Mouse (Mus musculus): ENCODE data around the gene Epb41l5.
A peak's percentile ranks its signal among the peaks of the same experiment; 100 is the strongest.

The Epb41l5 gene

GRCm38 (mm10) chr1:119596954-119597480, 51.8 kb downstream of the Epb41l5 start:
- no peak for DNase-seq

DNA sequence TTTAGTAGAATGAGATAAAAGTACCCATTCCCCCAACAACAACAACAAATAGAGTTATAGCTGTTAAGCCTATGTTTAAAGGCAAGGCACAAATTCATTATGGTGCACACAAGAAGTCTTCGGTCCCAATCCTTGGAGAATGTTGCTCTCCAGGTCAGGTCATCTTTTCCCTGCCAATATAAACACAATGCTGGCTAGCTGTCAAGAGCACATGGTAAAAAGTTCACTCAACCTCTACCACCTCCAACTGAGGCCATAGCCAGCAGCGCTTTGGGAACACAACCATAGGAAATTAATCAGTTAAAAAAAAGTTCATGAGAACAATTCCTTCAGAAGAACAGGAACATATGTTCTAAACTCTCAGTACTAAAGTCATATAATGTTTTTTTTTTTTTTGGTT, 58.8 kb downstream of the Epb41l5 start:
- no peak for DNase-seq

- no peak for DNase-seq
Measured at GRCm38 (mm10) chr1:119584974-119585373, 63.8 kb downstream of the Epb41l5 start.

GRCm38 (mm10) chr1:119570134-119570533, 78.7 kb downstream of the Epb41l5 start:
- no peak for DNase-seq

- DNase-seq, result no peak
Measured at GRCm38 (mm10) chr1:119565531-119565930, 83.3 kb downstream of the Epb41l5 start.

DNA sequence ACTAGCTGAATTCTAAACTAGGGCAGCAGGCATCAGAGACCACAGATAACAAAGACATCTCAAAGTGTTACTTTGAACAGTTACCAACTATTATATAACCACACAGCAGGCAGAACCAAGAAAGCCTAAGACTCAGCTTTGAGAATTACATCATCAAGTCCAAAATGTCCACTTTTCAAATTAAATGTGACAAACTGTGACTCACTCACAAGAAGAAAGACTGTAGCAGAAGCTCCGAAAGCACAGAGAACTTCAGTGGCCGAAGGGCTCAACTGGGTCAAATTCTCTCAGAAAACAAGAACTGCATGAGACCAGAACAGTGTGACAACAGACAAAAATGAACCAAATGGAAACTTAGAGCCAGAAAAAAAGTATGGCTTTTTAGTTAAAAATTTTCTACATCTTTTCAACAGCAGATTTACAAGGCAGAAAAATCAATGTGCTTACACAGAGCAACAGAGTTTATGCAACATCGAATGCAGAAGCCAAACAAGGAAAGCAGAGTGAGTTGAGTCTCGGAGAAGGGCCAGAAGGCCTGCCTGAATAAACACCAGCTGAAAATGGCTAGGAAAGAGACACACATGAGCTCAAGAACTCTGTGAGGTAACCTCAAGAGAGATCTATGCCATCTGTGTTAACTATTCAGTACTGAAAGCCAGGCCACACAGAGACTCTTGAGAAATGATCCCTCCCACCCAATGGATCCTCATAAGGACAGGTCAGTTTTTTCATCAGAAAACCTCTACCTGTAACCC, 91.0 kb downstream of the Epb41l5 start:
- no peak for DNase-seq

DNA sequence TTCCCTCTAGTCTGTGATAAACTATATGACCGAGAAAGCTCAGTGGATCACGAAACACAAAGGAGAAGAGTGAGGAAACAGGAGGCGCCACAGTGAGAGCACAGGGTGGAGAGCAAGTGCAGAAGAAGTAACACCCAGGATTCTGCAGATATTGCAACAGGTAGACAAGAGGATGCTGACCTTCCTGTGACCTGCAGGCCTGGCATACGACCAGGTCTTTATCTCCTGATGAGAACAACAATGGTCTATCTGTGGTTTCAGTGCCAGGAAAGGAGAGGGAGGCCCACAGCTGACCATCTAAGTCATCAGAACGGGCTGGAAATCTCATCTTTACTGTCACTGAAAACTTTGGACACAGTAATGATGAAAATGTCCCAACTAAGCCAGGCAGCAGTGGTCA, 93.1 kb downstream of the Epb41l5 start:
- no peak for DNase-seq

DNA sequence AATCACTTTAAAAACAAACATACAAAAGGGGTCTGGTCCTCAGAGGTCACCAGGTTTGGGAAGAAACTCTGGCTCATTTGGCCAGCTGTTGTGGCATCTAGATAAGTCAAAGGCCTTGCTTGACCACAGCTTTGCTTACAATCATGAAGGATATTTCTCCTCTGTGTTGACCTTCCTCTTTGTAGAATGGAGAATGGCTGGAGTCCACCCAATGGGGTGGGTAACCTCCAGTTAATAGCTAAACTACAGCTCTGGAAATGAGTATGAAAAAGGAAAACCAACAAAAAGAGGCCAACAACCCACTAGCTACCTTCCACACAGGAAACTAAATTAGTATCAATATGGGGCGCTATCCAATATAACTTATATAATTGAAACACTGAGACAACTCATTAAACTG, 97.1 kb downstream of the Epb41l5 start:
- DNase-seq, result no peak

DNA sequence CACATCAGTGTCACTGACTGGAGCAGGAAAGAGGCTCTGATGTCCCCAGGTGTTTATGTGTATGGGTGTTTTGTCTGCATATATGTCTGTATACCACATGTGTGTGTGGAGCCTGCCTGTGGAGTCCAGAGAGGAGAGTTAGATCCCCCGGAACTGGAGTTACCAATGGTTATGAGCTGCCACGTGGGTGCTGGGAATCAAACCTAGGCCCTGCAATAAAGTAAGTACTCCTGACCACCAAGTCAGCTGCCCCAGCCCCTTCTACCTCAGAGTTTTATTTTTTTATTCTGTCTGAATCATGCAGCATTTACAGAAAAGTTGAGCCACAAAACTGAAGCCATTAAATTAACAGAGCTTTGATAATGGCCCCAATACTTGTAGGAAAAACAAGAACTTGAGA, 98.7 kb downstream of the Epb41l5 start:
- no peak for DNase-seq

GRCm38 (mm10) chr1:119549327-119549689, 99.5 kb downstream of the Epb41l5 start:
- DNase-seq, result no peak

GRCm38 (mm10) chr1:119548668-119549326, 100.0 kb downstream of the Epb41l5 start:
- DNase-seq, result peak; percentile 90 to 95

DNA sequence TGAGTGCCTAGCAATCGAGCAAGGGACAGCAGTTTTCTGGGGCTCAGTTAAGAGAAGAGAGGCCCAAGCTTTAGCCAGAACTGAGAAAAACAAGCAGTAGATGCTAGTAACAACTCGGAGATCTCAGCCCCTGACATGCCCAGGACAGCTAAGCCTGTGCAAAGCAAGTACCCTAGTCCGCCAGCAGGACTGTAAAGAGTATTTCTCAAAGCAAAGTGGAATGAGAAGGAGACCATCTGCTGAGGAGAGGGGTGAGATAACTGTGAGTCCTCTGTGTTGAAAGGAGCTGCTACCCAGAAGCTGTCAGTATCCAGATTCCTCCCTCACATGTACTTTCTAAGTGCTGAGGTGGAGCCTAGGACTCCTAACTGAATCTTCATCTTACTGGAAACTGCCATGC, 102.3 kb downstream of the Epb41l5 start:
- DNase-seq, result no peak

DNA sequence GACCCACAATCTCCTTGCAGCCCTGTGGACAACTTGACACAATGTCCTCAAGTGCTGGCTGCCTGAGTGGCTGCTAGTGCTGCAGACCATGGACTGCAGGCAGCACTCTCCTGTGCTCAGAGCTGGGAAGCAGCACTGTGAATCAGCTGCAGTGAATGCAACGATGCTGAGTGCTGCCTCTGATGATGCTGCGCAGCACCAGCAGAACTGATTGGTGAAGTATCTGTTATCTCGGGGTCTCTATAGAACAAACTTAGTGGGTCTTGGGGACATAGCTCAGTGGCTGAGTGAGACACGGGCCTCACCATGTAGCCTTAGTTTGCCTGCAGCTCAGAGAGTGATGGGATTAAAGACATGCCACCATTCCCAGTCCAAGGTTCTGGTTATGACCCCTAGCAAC, 103.1 kb downstream of the Epb41l5 start:
- DNase-seq, result no peak

- DNase-seq, result no peak
Measured at GRCm38 (mm10) chr1:119545164-119545563, 103.6 kb downstream of the Epb41l5 start.

GRCm38 (mm10) chr1:119544611-119545155, 104.1 kb downstream of the Epb41l5 start:
- no peak for DNase-seq

DNA sequence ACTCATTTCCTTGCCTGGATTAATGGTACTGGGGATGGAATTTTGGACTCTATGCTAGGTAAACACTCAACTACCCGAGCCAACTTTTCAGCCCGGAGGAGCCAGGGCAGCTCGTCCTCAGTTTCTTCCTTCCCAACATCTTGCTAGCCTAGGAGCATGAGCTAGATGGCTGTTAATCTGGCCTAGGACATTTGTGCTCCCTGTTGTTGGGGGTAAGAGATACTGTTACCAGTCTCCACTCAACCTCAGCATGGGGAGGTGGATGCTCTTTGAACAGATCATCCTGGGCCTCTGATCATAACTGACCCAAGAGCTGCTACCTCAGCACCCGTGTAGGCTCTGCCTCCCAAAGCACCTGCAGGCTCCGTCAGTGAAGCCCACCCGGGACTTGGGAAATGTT, 105.5 kb downstream of the Epb41l5 start:
- DNase-seq, result no peak

- DNase-seq, result no peak
Measured at GRCm38 (mm10) chr1:119541570-119541969, 107.2 kb downstream of the Epb41l5 start.

GRCm38 (mm10) chr1:119540836-119541557, 107.8 kb downstream of the Epb41l5 start:
- DNase-seq, result no peak

- DNase-seq, result no peak
Measured at GRCm38 (mm10) chr1:119539252-119539651, 109.5 kb downstream of the Epb41l5 start.

- DNase-seq, result no peak
Measured at GRCm38 (mm10) chr1:119537651-119538050, 111.1 kb downstream of the Epb41l5 start.

GRCm38 (mm10) chr1:119536122-119536521, 112.7 kb downstream of the Epb41l5 start:
- no peak for DNase-seq

GRCm38 (mm10) chr1:119534341-119534740, 114.5 kb downstream of the Epb41l5 start:
- no peak for DNase-seq

- peak; percentile 30 to 37 for DNase-seq
Measured at GRCm38 (mm10) chr1:119533093-119533805, 115.6 kb downstream of the Epb41l5 start.

Data from cerebellum, postnatal 14 days (tissue).